Mouse (Mus musculus) forebrain, embryonic 16.5 days (tissue): ENCODE results near the gene Clec18a. TPM values are rescaled to one million over a fixed set of nuclear protein-coding genes. Genes with fewer than 3 reads are reported as not detected.
A peak's percentile ranks its signal among the peaks of the same experiment; 100 is the strongest.

Source experiments
- ATAC-seq: fragments of 200-750 bp; cut with Nextera tagmentation; 2 replicates; pipeline ENCODE4 v1.8.0; 2017; ENCODE audit warnings: mild to moderate bottlenecking, moderate library complexity
- H3K27ac ChIP-seq: fragments of 300-500 bp; sonication (generic); 2 replicates; pipeline ENCODE4 v1.5.1; 2014; ENCODE audit warnings: low read length, control low read depth
- H3K27me3 ChIP-seq: fragments of 300-500 bp; sonication (generic); replicated peaks from 2 replicates; pipeline ENCODE4 v1.6.1; 2014; ENCODE audit warnings: low read length; ENCODE audit not compliant: control insufficient read depth, insufficient read depth
- H3K36me3 ChIP-seq: fragments of 300-500 bp; sonication (generic); 2 replicates; pipeline ENCODE4 v1.6.1; 2014; ENCODE audit not compliant: control insufficient read depth, insufficient read depth
- H3K4me1 ChIP-seq: fragments of 300-500 bp; sonication (generic); replicated peaks from 2 replicates; pipeline ENCODE4 v1.6.1; 2014; ENCODE audit warnings: low read length; ENCODE audit not compliant: control insufficient read depth, insufficient read depth
- H3K4me2 ChIP-seq: fragments of 300-500 bp; sonication (generic); 2 replicates; pipeline ENCODE4 v1.6.1; 2014; ENCODE audit warnings: mild to moderate bottlenecking, low read length, control low read depth
- H3K4me3 ChIP-seq: fragments of 300-500 bp; sonication (generic); replicated peaks from 2 replicates; pipeline ENCODE4 v1.5.1; 2014; ENCODE audit warnings: mild to moderate bottlenecking, low read length, control low read depth
- H3K9ac ChIP-seq: fragments of 300-500 bp; sonication (generic); replicated peaks from 2 replicates; pipeline ENCODE4 v1.6.1; 2014; ENCODE audit warnings: low read depth, low read length, control low read depth
- H3K9me3 ChIP-seq: fragments of 300-500 bp; sonication (generic); 2 replicates; pipeline ENCODE4 v1.6.1; 2016; ENCODE audit warnings: low read length; ENCODE audit not compliant: control insufficient read depth
- WGBS: fragments of 180-500 bp; shearing (Covaris S2); extraction: QIAGEN DNeasy Blood & Tissue Kit; methylation state at CpG from one replicate; pipeline ENCODE4 v1.1.7; 2014; 5-methylcytosine and 5-hydroxymethylcytosine counted together
- polyA plus RNA-seq: library from polyadenylated mRNA; unstranded; fragments of >200 nt; fragmentation: Nextera tagmentation; extraction: Ambion mirVana; gene quantifications from 2 replicates; pipeline ENCODE4 v1.2.1, GENCODE M21; 2015

Clec18a gene
- polyA plus RNA-seq, 1 experiment from 2014 or later, result 0.28 TPM

DNA sequence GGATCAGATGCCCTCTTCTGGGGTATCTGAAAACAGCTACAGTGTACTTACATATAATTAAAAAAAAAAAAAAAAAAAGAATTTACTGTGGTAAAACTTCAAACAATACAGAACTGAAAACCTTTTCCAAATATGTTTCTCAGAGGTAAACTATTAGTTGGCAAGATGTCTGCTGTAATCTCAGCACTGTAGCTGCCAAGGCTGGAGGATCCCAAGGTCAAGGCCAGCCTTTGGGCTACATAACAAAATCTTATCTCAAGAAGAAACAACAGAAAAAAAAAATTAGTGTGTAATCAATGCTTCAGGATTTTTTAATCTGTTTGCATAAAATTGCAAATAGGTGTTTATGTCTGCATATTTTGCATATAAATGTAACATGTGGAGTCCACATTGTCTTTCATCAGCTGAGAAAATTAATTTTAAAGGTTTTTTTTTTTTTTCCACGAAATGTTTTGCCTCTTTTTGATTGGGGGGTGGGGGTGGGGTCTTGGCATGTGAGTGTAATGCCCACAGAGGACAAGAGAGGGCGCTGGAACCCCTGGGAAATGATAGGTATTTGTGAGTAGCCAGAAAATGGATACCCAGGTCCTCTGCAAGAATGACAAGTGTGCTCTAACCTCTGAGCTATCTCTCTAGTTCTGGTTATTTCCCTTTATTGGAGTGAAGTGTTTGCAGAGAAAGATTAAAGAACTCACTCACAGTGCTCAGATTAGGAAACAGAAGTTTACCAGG, 48.1 kb downstream of the Clec18a start:
- Histone ChIP-seq H3K9ac (no peak overlapping the region), H3K4me1 (no peaks in the 10 kb centered on the region), H3K9me3 (no peaks in the 10 kb centered on the region), H3K27me3 (no peaks in the 10 kb centered on the region), H3K4me2 (no peak overlapping the region), H3K27ac (no peak overlapping the region), H3K36me3 (peaks cover 76% of the 10 kb centered on the region), H3K4me3 (no peak overlapping the region)
- ATAC-seq, result no peak
- WGBS, result 45% methylated on average over 2 of the region's 2 CpGs

DNA sequence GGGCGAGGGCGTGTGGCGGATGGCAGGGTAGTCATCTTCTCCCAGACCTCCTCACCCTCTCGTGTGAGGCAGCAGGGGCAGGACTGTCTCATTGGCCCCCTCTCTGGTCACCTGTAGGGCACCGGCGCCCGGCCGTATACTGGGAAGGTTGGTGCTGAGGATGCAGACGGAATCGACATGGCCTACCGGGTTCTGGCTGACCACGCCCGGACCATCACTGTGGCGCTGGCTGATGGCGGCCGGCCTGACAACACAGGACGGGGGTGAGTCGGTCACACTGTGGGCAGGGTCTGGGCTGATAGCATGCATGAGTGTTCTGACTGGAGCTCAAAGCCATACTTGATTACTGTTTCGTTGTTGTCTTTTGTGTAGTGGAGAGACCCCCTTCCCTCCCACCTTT, 49.7 kb downstream of the Clec18a start:
- Histone ChIP-seq H3K4me3 (no peak overlapping the region), H3K4me2 (no peak overlapping the region), H3K9me3 (no peaks in the 10 kb centered on the region), H3K27me3 (no peaks in the 10 kb centered on the region), H3K9ac (no peak overlapping the region), H3K4me1 (no peaks in the 10 kb centered on the region), H3K36me3 (peaks cover 66% of the 10 kb centered on the region), H3K27ac (no peak overlapping the region)
- no peak for ATAC-seq
- 96% methylated on average over 19 of the region's 19 CpGs for WGBS

DNA sequence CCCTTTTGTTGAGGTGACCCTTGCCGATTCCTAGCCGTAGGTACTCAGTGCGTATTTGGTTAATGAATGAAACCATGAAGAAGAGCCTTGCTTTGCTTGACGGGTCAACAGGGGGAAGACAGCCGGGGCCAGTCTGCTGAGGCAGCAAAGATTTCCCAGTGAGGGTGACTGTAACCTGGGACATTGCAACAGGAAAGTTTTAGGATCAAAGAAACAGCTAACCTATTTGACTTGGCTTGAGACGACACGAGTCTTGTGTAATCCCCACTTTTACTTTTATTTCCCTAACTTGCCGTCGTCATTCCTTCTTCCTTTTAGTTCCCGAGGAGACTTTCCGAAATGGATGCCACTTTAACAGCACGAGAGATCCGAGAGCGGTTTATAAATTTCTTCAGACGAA, 55.6 kb downstream of the Clec18a start:
- no peak for ATAC-seq
- Histone ChIP-seq H3K27me3 (0 out of 2 replicates have a peak, but pooled peaks cover under 1% of the 10 kb centered on the region), H3K9ac (no peak overlapping the region), H3K27ac (no peak overlapping the region), H3K9me3 (no peaks in the 10 kb centered on the region), H3K36me3 (peaks cover 21% of the 10 kb centered on the region; the same call in 1 of the 2 replicates), H3K4me3 (no peak overlapping the region), H3K4me2 (no peak overlapping the region), H3K4me1 (peaks cover 22% of the 10 kb centered on the region)
- 96% methylated on average over 15 of the region's 15 CpGs for WGBS

DNA sequence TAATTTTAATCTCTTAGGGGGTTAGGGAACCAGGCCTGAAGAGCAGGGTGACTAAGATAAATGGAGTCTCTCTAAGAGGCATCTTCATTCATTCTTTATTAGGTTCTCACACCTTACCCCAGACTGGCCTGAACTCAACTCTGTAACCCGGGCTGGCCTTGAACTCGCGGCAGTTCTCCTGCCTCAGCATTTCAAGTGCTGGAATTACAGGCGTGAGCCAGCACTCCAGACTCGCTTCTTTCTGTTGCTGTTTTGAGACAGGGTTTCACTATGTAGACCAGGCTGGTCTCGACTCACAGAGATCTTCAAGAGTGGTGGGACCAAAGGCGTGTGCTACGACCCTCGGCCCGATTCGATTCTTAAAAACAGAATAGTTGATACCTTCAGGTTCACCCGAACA, 58.0 kb downstream of the Clec18a start:
- peak overlapping the region; percentile 62 for H3K4me2 ChIP-seq
- peak overlapping the region; percentile 95 for H3K4me3 ChIP-seq
- H3K9ac ChIP-seq, result peak overlapping the region; percentile 90
- ATAC-seq, result no peak
- no peaks in the 10 kb centered on the region for H3K9me3 ChIP-seq
- peak overlapping the region; percentile 84; the same call in 1 of the 2 replicates for H3K27ac ChIP-seq
- peaks cover 10% of the 10 kb centered on the region; the same call in 1 of the 2 replicates for H3K36me3 ChIP-seq
- peaks cover 10% of the 10 kb centered on the region; the same call in 1 of the 2 replicates for H3K27me3 ChIP-seq
- H3K4me1 ChIP-seq, result peaks cover 22% of the 10 kb centered on the region
- 22% methylated on average over 12 of the region's 12 CpGs for WGBS

DNA sequence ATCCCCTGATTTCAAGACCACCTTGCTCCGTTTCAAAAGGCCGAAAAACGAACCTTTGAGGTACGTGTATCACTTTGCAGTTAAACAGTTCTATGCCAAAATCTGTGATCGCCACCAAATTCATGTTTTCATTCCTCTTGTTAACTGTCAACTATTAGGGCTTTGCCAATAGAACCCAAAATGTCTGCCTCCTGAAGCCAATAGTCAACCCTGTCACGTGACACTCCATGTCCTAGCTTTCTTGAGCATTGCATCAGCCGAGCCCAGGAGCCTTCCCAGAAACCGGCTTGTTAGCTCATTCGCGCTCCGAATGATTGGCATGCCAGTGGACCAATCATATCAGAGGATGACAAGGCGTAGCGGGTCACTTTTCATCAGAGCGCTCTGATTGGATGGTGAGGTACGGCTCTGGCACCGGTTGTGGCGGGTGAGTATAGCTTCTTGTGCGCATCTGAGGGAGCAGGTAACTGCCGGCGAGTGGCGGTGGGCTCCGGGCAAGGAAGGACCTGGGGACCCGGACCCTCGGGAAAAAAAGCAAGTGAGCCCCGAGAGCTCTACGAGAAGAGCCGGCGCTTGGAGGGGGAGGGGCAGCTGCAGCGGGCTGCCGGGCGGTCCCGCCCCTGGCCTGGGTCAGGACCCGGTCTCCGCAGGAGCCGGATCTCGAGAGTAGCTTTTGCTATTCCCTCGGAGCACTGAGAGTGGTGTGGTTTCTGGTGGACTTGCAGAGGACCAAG, 58.6 kb downstream of the Clec18a start:
- Histone ChIP-seq H3K36me3 (peaks cover 9% of the 10 kb centered on the region; the same call in 1 of the 2 replicates), H3K4me1 (peaks cover 22% of the 10 kb centered on the region), H3K9ac (peak overlapping the region; percentile 90), H3K4me3 (peak overlapping the region; percentile 95), H3K27ac (peak overlapping the region; percentile 84), H3K27me3 (peaks cover 10% of the 10 kb centered on the region; the same call in 1 of the 2 replicates), H3K4me2 (peak overlapping the region; percentile 62), H3K9me3 (no peaks in the 10 kb centered on the region)
- 6% methylated on average over 37 of the region's 37 CpGs for WGBS
- peak; percentile 100 for ATAC-seq

DNA sequence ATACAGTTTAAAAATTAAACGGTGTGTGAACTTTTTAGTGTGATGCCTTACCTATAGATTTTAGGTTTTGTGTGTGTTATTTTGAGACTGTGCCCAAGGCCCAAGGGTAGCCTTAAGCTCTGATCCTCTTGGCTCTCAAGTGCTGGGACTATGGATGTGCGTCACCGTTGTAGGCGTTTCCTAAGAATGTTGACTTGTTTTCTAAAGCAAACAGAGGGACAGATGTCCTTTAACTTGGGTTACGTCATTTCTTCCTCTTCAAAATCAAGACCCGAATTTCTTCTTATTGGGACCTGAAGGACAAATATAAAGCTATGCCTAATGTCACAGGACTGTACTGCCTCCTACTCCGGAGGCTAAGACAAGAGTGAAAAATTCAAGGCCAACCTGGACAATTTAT, 59.3 kb downstream of the Clec18a start, which contains the start of gene Aars:
Gene Aars (plus strand): TSS at position 229 of the 400 bp plus-strand sequence.
- peaks cover 25% of the 10 kb centered on the region for H3K4me1 ChIP-seq
- peak within 1 kb of the TSS; percentile 90 for H3K9ac ChIP-seq
- peak within 1 kb of the TSS; percentile 62 for H3K4me2 ChIP-seq
- peak within 1 kb of the TSS; percentile 95 for H3K4me3 ChIP-seq
- WGBS, result 94% methylated on average over 7 of the region's 7 CpGs
- no peaks in the 10 kb centered on the region for H3K9me3 ChIP-seq
- H3K27ac ChIP-seq, result peak within 1 kb of the TSS; percentile 84
- no peak for ATAC-seq
- peaks cover 10% of the 10 kb centered on the region; the same call in 1 of the 2 replicates for H3K27me3 ChIP-seq
- peaks cover 4% of the 10 kb centered on the region; the same call in 1 of the 2 replicates for H3K36me3 ChIP-seq

DNA sequence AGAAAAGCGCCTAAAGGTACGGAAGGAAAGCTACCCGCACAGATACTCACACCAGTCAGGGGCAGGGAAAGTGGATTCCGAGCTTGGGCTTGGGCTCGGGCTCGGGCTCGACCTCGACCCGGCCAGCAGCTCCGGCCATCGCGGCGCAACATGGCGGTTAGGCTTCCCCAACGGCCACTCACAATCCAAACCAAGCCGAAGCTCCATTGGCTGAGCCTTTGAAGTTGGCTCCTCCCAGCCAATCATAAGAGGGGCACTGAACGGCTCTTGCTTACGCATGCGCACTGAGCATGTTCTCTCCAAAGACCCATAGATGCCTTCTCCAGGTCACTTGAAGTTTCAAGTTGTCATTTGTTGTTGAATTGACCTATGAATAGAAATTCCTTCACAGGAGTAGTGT, 60.7 kb downstream of the Clec18a start, which contains the start of gene Ddx19b:
Gene Ddx19b (minus strand): TSS at position 180 of the 400 bp plus-strand sequence.
- Histone ChIP-seq H3K4me1 (peaks cover 25% of the 10 kb centered on the region), H3K36me3 (no peaks in the 10 kb centered on the region), H3K9ac (no peak within 1 kb of the TSS), H3K4me2 (no peak within 1 kb of the TSS), H3K27ac (no peak within 1 kb of the TSS), H3K27me3 (peaks cover 10% of the 10 kb centered on the region; the same call in 1 of the 2 replicates), H3K9me3 (no peaks in the 10 kb centered on the region), H3K4me3 (no peak within 1 kb of the TSS)
- no peak for ATAC-seq
- 95% methylated on average over 19 of the region's 19 CpGs for WGBS

DNA sequence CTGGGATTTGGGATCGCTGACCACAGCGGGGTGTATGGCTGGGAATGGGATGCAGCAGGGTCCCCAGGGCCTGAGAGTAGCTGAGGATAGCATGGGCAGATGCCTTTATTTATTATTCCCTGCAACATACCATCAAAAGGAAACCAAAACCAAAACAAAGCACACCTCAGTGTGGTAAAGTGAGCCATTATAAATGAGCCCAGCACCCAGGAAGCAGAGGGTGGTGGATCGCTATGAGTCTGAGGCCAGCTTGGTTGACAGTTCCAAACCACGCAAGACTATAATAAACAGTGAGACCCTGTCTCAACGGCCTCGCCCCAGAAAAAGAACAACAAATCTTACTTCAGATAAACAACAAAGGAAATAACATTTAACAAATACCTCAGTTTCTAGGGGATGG, 62.2 kb downstream of the Clec18a start:
- Histone ChIP-seq H3K27ac (no peak overlapping the region), H3K4me2 (no peak overlapping the region), H3K9me3 (no peaks in the 10 kb centered on the region), H3K36me3 (no peaks in the 10 kb centered on the region), H3K9ac (no peak overlapping the region), H3K27me3 (peaks cover 10% of the 10 kb centered on the region; the same call in 1 of the 2 replicates), H3K4me3 (no peak overlapping the region), H3K4me1 (peaks cover 15% of the 10 kb centered on the region)
- no peak for ATAC-seq
- WGBS, result 79% methylated on average over 6 of the region's 6 CpGs

DNA sequence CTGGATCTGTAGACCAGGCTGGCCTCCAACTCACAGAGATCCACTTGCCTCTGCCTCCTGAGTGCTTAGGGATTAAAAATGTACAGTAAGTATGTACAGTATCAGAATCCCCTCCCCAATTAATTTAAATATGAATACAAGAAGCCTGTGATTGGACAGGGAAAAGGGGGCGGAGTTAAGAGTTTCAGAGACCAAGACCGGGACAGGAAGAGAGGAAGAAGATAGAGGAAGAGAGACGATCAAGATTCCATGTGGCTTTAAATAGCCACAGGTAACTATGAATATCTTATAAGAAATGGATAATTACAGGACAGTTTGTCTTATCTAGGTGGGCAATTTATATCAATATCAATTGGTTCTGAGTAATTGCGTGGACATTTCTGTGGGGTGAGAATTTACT, 62.6 kb downstream of the Clec18a start:
- H3K27me3 ChIP-seq, result peaks cover 10% of the 10 kb centered on the region; the same call in 1 of the 2 replicates
- H3K4me3 ChIP-seq, result no peak overlapping the region
- H3K27ac ChIP-seq, result no peak overlapping the region
- H3K36me3 ChIP-seq, result no peaks in the 10 kb centered on the region
- 60% methylated on average over 4 of the region's 4 CpGs for WGBS
- H3K9ac ChIP-seq, result no peak overlapping the region
- ATAC-seq, result no peak
- no peaks in the 10 kb centered on the region for H3K9me3 ChIP-seq
- peaks cover 11% of the 10 kb centered on the region for H3K4me1 ChIP-seq
- no peak overlapping the region for H3K4me2 ChIP-seq
